Mouse (Mus musculus) intestine, embryonic 14.5 days (tissue): ENCODE results near the gene Mcu. TPM values are rescaled to one million over a fixed set of nuclear protein-coding genes. Genes with fewer than 3 reads are reported as not detected.

ENCODE experiments used
- ATAC-seq: fragments of 200-750 bp; cut with Nextera tagmentation; replicated peaks from 2 replicates; pipeline ENCODE4 v1.8.0; 2017; ENCODE audit warnings: low read depth, moderate number of reproducible peaks, moderate TSS enrichment, moderate library complexity; ENCODE audit not compliant: low FRiP score, low TSS enrichment
- DNase-seq: peaks from one replicate; pipeline ENCODE4 v3.0.0-alpha.2; 2018; ENCODE audit warnings: low spot score
- H3K27ac ChIP-seq: fragments of 300-500 bp; sonication (generic); 2 replicates; pipeline ENCODE4 v1.5.1; 2014; ENCODE audit warnings: low read depth, mild to moderate bottlenecking, control low read depth
- H3K27me3 ChIP-seq: fragments of 300-500 bp; sonication (generic); replicated peaks from 2 replicates; pipeline ENCODE4 v1.6.1; 2014; ENCODE audit warnings: low read length, control low read depth; ENCODE audit not compliant: control insufficient read depth, insufficient read depth
- H3K36me3 ChIP-seq: fragments of 300-500 bp; sonication (generic); 2 replicates; pipeline ENCODE4 v1.6.1; 2014; ENCODE audit warnings: low read length, control low read depth; ENCODE audit not compliant: control insufficient read depth, insufficient read depth
- H3K4me1 ChIP-seq: fragments of 300-500 bp; sonication (generic); replicated peaks from 2 replicates; pipeline ENCODE4 v1.6.1; 2014; ENCODE audit warnings: low read length, control low read depth, mixed read lengths; ENCODE audit not compliant: control insufficient read depth, insufficient read depth
- H3K4me2 ChIP-seq: fragments of 300-500 bp; sonication (generic); 2 replicates; pipeline ENCODE4 v1.6.1; 2014; ENCODE audit warnings: low read length
- H3K4me3 ChIP-seq: fragments of 300-500 bp; sonication (generic); 2 replicates; pipeline ENCODE4 v1.5.1; 2014; ENCODE audit warnings: low read depth, low read length, control low read depth, mixed read lengths
- H3K9ac ChIP-seq: fragments of 300-500 bp; sonication (generic); 2 replicates; pipeline ENCODE4 v1.6.1; 2014; ENCODE audit warnings: mild to moderate bottlenecking, low read length
- H3K9me3 ChIP-seq: fragments of 300-500 bp; sonication (generic); 2 replicates; pipeline ENCODE4 v1.6.1; 2016; ENCODE audit warnings: low read length, control low read depth; ENCODE audit not compliant: control insufficient read depth
- WGBS: fragments of 180-500 bp; shearing (Covaris S2); extraction: QIAGEN DNeasy Blood & Tissue Kit; methylation state at CpG from one replicate; pipeline ENCODE4 v1.1.7; 2014; 5-methylcytosine and 5-hydroxymethylcytosine counted together
- polyA plus RNA-seq: library from polyadenylated mRNA; unstranded; fragments of >200 nt; fragmentation: Nextera tagmentation; extraction: Ambion mirVana; gene quantifications from 2 replicates; pipeline ENCODE4 v1.2.1, GENCODE M21; 2014

Mcu gene
- polyA plus RNA-seq, 1 experiment from 2014 or later: 60.2 TPM

GRCm38 (mm10) chr10:59541466-59541865, 75.0 kb downstream of the Mcu start:
- Histone ChIP-seq H3K4me2 (no peak overlapping the region), H3K9ac (no peak overlapping the region), H3K9me3 (peaks cover 5% of the 10 kb centered on the region), H3K36me3 (no peaks in the 10 kb centered on the region), H3K27ac (no peak overlapping the region), H3K27me3 (no peaks in the 10 kb centered on the region), H3K4me1 (peaks cover 18% of the 10 kb centered on the region; the same call in 1 of the 2 replicates), H3K4me3 (no peak overlapping the region)
- 87% methylated on average over 11 of the region's 11 CpGs for WGBS
- no peak for ATAC-seq
- no peak for DNase-seq

GRCm38 (mm10) chr10:59540596-59540995, 75.9 kb downstream of the Mcu start:
- Histone ChIP-seq H3K36me3 (no peaks in the 10 kb centered on the region), H3K27me3 (no peaks in the 10 kb centered on the region), H3K9me3 (no peaks in the 10 kb centered on the region), H3K4me2 (no peak overlapping the region), H3K27ac (no peak overlapping the region), H3K4me1 (peaks cover 18% of the 10 kb centered on the region; the same call in 1 of the 2 replicates), H3K9ac (no peak overlapping the region), H3K4me3 (no peak overlapping the region)
- WGBS: 70% methylated on average over 3 of the region's 3 CpGs
- ATAC-seq (no peak), DNase-seq (no peak)

GRCm38 (mm10) chr10:59540081-59540480, 76.4 kb downstream of the Mcu start:
- ATAC-seq: no peak
- Histone ChIP-seq H3K4me3 (no peak overlapping the region), H3K4me1 (peaks cover 18% of the 10 kb centered on the region; the same call in 1 of the 2 replicates), H3K4me2 (peak overlapping the region; percentile 51; the same call in 1 of the 2 replicates), H3K36me3 (no peaks in the 10 kb centered on the region), H3K27me3 (no peaks in the 10 kb centered on the region), H3K27ac (no peak overlapping the region), H3K9ac (no peak overlapping the region), H3K9me3 (no peaks in the 10 kb centered on the region)
- 81% methylated on average over 3 of the region's 3 CpGs for WGBS
- DNase-seq: no peak

GRCm38 (mm10) chr10:59539533-59539875, 77.0 kb downstream of the Mcu start:
- Histone ChIP-seq H3K4me2 (peak overlapping the region; percentile 51), H3K4me1 (peaks cover 18% of the 10 kb centered on the region; the same call in 1 of the 2 replicates), H3K27ac (no peak overlapping the region), H3K27me3 (no peaks in the 10 kb centered on the region), H3K4me3 (peak overlapping the region; percentile 21), H3K9ac (0 out of 2 replicates have a peak overlapping the region, but pooled peaks have one; percentile 20), H3K36me3 (no peaks in the 10 kb centered on the region), H3K9me3 (no peaks in the 10 kb centered on the region)
- no peak for ATAC-seq
- peak; percentile 80 for DNase-seq
- WGBS: 2% methylated on average over 12 of the region's 12 CpGs

- Histone ChIP-seq H3K4me1 (peaks cover 18% of the 10 kb centered on the region; the same call in 1 of the 2 replicates), H3K4me3 (peak overlapping the region; percentile 21), H3K27me3 (no peaks in the 10 kb centered on the region), H3K27ac (no peak overlapping the region), H3K9me3 (no peaks in the 10 kb centered on the region), H3K4me2 (peak overlapping the region; percentile 51), H3K36me3 (no peaks in the 10 kb centered on the region), H3K9ac (0 out of 2 replicates have a peak overlapping the region, but pooled peaks have one; percentile 20)
- WGBS: 42% methylated on average over 17 of the region's 17 CpGs
- no peak for ATAC-seq
- DNase-seq: no peak
Observed at GRCm38 (mm10) chr10:59538767-59539532, 77.5 kb downstream of the Mcu start.

- Histone ChIP-seq H3K27ac (no peak overlapping the region), H3K4me1 (peaks cover 18% of the 10 kb centered on the region; the same call in 1 of the 2 replicates), H3K9ac (no peak overlapping the region), H3K4me3 (no peak overlapping the region), H3K4me2 (no peak overlapping the region), H3K27me3 (no peaks in the 10 kb centered on the region), H3K36me3 (no peaks in the 10 kb centered on the region), H3K9me3 (no peaks in the 10 kb centered on the region)
- WGBS: 87% methylated on average over 6 of the region's 6 CpGs
- DNase-seq: no peak
- no peak for ATAC-seq
Observed at GRCm38 (mm10) chr10:59538063-59538462, 78.4 kb downstream of the Mcu start.

GRCm38 (mm10) chr10:59537579-59537978, 78.9 kb downstream of the Mcu start:
- no peak overlapping the region for H3K4me2 ChIP-seq
- no peak overlapping the region for H3K27ac ChIP-seq
- no peak; the same call in 1 of the 2 replicates for ATAC-seq
- DNase-seq: no peak
- no peaks in the 10 kb centered on the region for H3K36me3 ChIP-seq
- H3K9me3 ChIP-seq: no peaks in the 10 kb centered on the region
- no peaks in the 10 kb centered on the region for H3K27me3 ChIP-seq
- WGBS: 42% methylated on average over 6 of the region's 6 CpGs
- no peak overlapping the region for H3K4me3 ChIP-seq
- no peak overlapping the region for H3K9ac ChIP-seq
- peaks cover 18% of the 10 kb centered on the region; the same call in 1 of the 2 replicates for H3K4me1 ChIP-seq

- Histone ChIP-seq H3K27me3 (no peaks in the 10 kb centered on the region), H3K36me3 (no peaks in the 10 kb centered on the region)
- no peak for ATAC-seq
Observed at GRCm38 (mm10) chr10:59532256-59532655, 84.2 kb downstream of the Mcu start.

GRCm38 (mm10) chr10:59527819-59528218, 88.7 kb downstream of the Mcu start:
- ATAC-seq (no peak), DNase-seq (no peak)
- WGBS: 95% methylated on average over 5 of the region's 5 CpGs
- H3K4me3 ChIP-seq: no peak overlapping the region
- no peak overlapping the region for H3K4me2 ChIP-seq
- no peaks in the 10 kb centered on the region for H3K9me3 ChIP-seq
- no peaks in the 10 kb centered on the region for H3K36me3 ChIP-seq
- no peak overlapping the region for H3K9ac ChIP-seq
- H3K27ac ChIP-seq: no peak overlapping the region
- no peaks in the 10 kb centered on the region for H3K27me3 ChIP-seq
- peaks cover 19% of the 10 kb centered on the region for H3K4me1 ChIP-seq

More at GRCm38 (mm10) chr10:59532256-59532655, 84.2 kb downstream of the Mcu start:
- Histone ChIP-seq H3K9ac (no peak overlapping the region), H3K4me3 (no peak overlapping the region), H3K4me2 (no peak overlapping the region), H3K4me1 (no peaks in the 10 kb centered on the region), H3K9me3 (no peaks in the 10 kb centered on the region), H3K27ac (no peak overlapping the region)
- no peak for DNase-seq
- WGBS: 95% methylated on average over 6 of the region's 6 CpGs
